In the genomic region with DNA sequence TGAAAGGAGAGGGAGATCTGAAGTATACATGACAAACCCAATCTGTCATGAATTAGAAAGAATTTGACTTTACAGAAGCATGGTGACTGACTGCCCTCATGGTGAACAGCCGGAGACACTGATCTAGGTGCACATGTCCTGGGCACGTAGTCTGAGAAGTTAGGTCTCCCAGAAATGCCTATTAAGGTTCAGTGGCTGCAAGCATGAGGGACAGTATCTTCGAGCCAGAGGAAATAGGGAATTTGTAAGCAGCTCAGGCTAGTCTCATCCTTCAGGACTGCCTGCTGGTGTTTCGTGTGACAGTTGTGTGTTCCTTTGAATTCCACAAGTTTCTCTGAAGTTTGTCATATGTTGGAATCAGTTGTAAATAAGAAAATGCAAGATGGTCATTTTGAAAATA, we compare ENCODE assay signal across 14 mouse cellular contexts.
DNase-seq lines count a peak whose midpoint lies in the region; ATAC-seq and TF ChIP-seq lines count a peak whose summit lies in the region.
"Had no signal": no experiment of that assay in that cellular context is flagged by ENCODE, and none has a peak within 500 bp of the region (broad histone marks: within the 10 kb centered on the region; RNA-seq: fewer than 3 reads in every experiment).

No protein-coding gene starts in this region.

- 41% methylated on average over 4 of the region's 4 CpGs for WGBS in embryonic facial prominence, embryonic 12.5 days
- WGBS in embryonic facial prominence, embryonic 10.5 days, result 82% methylated on average over 4 of the region's 4 CpGs
- 64% methylated on average over 4 of the region's 4 CpGs for WGBS in heart, postnatal 0 days
- 56% methylated on average over 4 of the region's 4 CpGs for WGBS in liver, embryonic 11.5 days
- 56% methylated on average over 4 of the region's 4 CpGs for WGBS in limb, embryonic 13.5 days
- 82% methylated on average over 4 of the region's 4 CpGs for WGBS in forebrain, embryonic 13.5 days

- no peak overlapping the region for H3K9ac ChIP-seq in embryonic facial prominence, embryonic 12.5 days
- H3K9ac ChIP-seq in heart, postnatal 0 days (replicated peaks; ENCODE audit: low read depth, low read length), result no peak overlapping the region
- no peak overlapping the region for H3K9ac ChIP-seq in liver, embryonic 11.5 days (ENCODE audit: low read depth, low read length)
- no peak overlapping the region for H3K9ac ChIP-seq in limb, embryonic 13.5 days
- H3K9ac ChIP-seq in forebrain, embryonic 13.5 days, result no peak overlapping the region
- H3K9ac ChIP-seq: hindbrain, embryonic 13.5 days had no signal

- no peak overlapping the region for H3K4me2 ChIP-seq in embryonic facial prominence, embryonic 12.5 days (replicated peaks)
- no peak overlapping the region for H3K4me2 ChIP-seq in heart, postnatal 0 days (ENCODE audit: low read depth, low read length)
- no peak overlapping the region for H3K4me2 ChIP-seq in liver, embryonic 11.5 days
- peak overlapping the region; percentile 23; the same call in 1 of the 2 replicates for H3K4me2 ChIP-seq in limb, embryonic 13.5 days (replicated peaks)
- no peak overlapping the region for H3K4me2 ChIP-seq in forebrain, embryonic 13.5 days
- H3K4me2 ChIP-seq: hindbrain, embryonic 13.5 days had no signal

- DNase-seq in embryonic facial prominence, embryonic 10.5 days (ENCODE audit: low spot score), result no peak
- DNase-seq in heart, postnatal 0 days (ENCODE audit: low spot score), result no peak
- no peak for DNase-seq in heart, postnatal 4 days
- DNase-seq in liver, embryonic 11.5 days (ENCODE audit: low spot score), result no peak
- no peak for DNase-seq in liver
- DNase-seq: cerebellum, adult 18-20 months; gastrocnemius, postnatal 10 days; layer of hippocampus, postnatal 36 days; spleen, adult 18-20 months had no signal

- H3K36me3 ChIP-seq in embryonic facial prominence, embryonic 12.5 days, result no peaks in the 10 kb centered on the region
- H3K36me3 ChIP-seq in embryonic facial prominence, embryonic 10.5 days (replicated peaks), result no peaks in the 10 kb centered on the region
- H3K36me3 ChIP-seq in heart, postnatal 0 days (replicated peaks; ENCODE audit: control insufficient read depth, insufficient read depth, low read length), result no peaks in the 10 kb centered on the region
- no peaks in the 10 kb centered on the region for H3K36me3 ChIP-seq in liver, embryonic 11.5 days (ENCODE audit: control insufficient read depth, insufficient read depth, low read length)
- no peaks in the 10 kb centered on the region for H3K36me3 ChIP-seq in limb, embryonic 13.5 days
- H3K36me3 ChIP-seq in forebrain, embryonic 13.5 days (ENCODE audit: poor library complexity, severe bottlenecking), result no peaks in the 10 kb centered on the region
- H3K36me3 ChIP-seq: hindbrain, embryonic 13.5 days had no signal

- H3K4me3 ChIP-seq in embryonic facial prominence, embryonic 12.5 days, result no peak overlapping the region
- H3K4me3 ChIP-seq in embryonic facial prominence, embryonic 10.5 days, result no peak overlapping the region
- H3K4me3 ChIP-seq in heart, postnatal 0 days (ENCODE audit: low read depth, low read length), result no peak overlapping the region
- H3K4me3 ChIP-seq in liver, embryonic 11.5 days (ENCODE audit: low read depth, low read length), result no peak overlapping the region
- H3K4me3 ChIP-seq in limb, embryonic 13.5 days, result no peak overlapping the region
- no peak overlapping the region for H3K4me3 ChIP-seq in forebrain, embryonic 13.5 days
- H3K4me3 ChIP-seq: hindbrain, embryonic 13.5 days had no signal

- TF ChIP-seq CTCF in heart, postnatal 0 days (IDR thresholded peaks at IDR 0.05; ENCODE audit: low read depth), result no peak

- H3K4me1 ChIP-seq in embryonic facial prominence, embryonic 12.5 days, result peaks cover 13% of the 10 kb centered on the region
- H3K4me1 ChIP-seq in embryonic facial prominence, embryonic 10.5 days, result peaks cover 17% of the 10 kb centered on the region
- H3K4me1 ChIP-seq in heart, postnatal 0 days (ENCODE audit: control insufficient read depth, insufficient read depth), result peaks cover 46% of the 10 kb centered on the region
- no peaks in the 10 kb centered on the region for H3K4me1 ChIP-seq in liver, embryonic 11.5 days (replicated peaks; ENCODE audit: control insufficient read depth, insufficient read depth, low read length)
- peaks cover 32% of the 10 kb centered on the region for H3K4me1 ChIP-seq in limb, embryonic 13.5 days
- H3K4me1 ChIP-seq in forebrain, embryonic 13.5 days, result peaks cover 13% of the 10 kb centered on the region; the same call in 1 of the 2 replicates
- H3K4me1 ChIP-seq: hindbrain, embryonic 13.5 days had no signal

- peak overlapping the region; percentile 72 for H3K27ac ChIP-seq in embryonic facial prominence, embryonic 12.5 days
- no peak overlapping the region for H3K27ac ChIP-seq in embryonic facial prominence, embryonic 10.5 days (replicated peaks)
- peak overlapping the region; percentile 79 for H3K27ac ChIP-seq in heart, postnatal 0 days (ENCODE audit: low read depth)
- peak overlapping the region; percentile 64; the same call in 1 of the 2 replicates for H3K27ac ChIP-seq in liver, embryonic 11.5 days (ENCODE audit: low read depth, low read length)
- peak overlapping the region; percentile 83 for H3K27ac ChIP-seq in limb, embryonic 13.5 days
- no peak overlapping the region for H3K27ac ChIP-seq in forebrain, embryonic 13.5 days
- H3K27ac ChIP-seq: hindbrain, embryonic 13.5 days had no signal

- ATAC-seq in embryonic facial prominence, embryonic 12.5 days (ENCODE audit: insufficient number of reproducible peaks, insufficient read depth, low FRiP score, low TSS enrichment), result no peak
- no peak for ATAC-seq in heart, postnatal 0 days (ENCODE audit: insufficient read depth, low read depth)
- ATAC-seq in liver, embryonic 11.5 days (replicated peaks; ENCODE audit: low FRiP score), result no peak
- ATAC-seq in limb, embryonic 13.5 days (ENCODE audit: low FRiP score, low read depth), result peak; percentile 36; the same call in 1 of the 2 replicates
- ATAC-seq in forebrain, embryonic 13.5 days, result no peak
- ATAC-seq: forebrain, embryonic 16.5 days had no signal

- TF ChIP-seq EP300 in heart, postnatal 0 days (IDR thresholded peaks at IDR 0.05; ENCODE audit: low read depth), result no peak

- H3K27me3 ChIP-seq in embryonic facial prominence, embryonic 12.5 days, result no peaks in the 10 kb centered on the region
- no peaks in the 10 kb centered on the region for H3K27me3 ChIP-seq in embryonic facial prominence, embryonic 10.5 days (replicated peaks; ENCODE audit: low read depth, poor library complexity, severe bottlenecking)
- no peaks in the 10 kb centered on the region for H3K27me3 ChIP-seq in heart, postnatal 0 days (ENCODE audit: control insufficient read depth, insufficient read depth, low read length)
- no peaks in the 10 kb centered on the region for H3K27me3 ChIP-seq in liver, embryonic 11.5 days (replicated peaks; ENCODE audit: control insufficient read depth, insufficient read depth, low read length)
- no peaks in the 10 kb centered on the region for H3K27me3 ChIP-seq in limb, embryonic 13.5 days
- no peaks in the 10 kb centered on the region for H3K27me3 ChIP-seq in forebrain, embryonic 13.5 days
- H3K27me3 ChIP-seq: hindbrain, embryonic 13.5 days had no signal

- no peaks in the 10 kb centered on the region for H3K9me3 ChIP-seq in embryonic facial prominence, embryonic 12.5 days
- no peaks in the 10 kb centered on the region for H3K9me3 ChIP-seq in embryonic facial prominence, embryonic 10.5 days
- H3K9me3 ChIP-seq in heart, postnatal 0 days (replicated peaks; ENCODE audit: control insufficient read depth, low read length), result no peaks in the 10 kb centered on the region
- H3K9me3 ChIP-seq in liver, embryonic 11.5 days (ENCODE audit: control insufficient read depth, low read length), result no peaks in the 10 kb centered on the region
- no peaks in the 10 kb centered on the region for H3K9me3 ChIP-seq in limb, embryonic 13.5 days
- H3K9me3 ChIP-seq in forebrain, embryonic 13.5 days (replicated peaks), result no peaks in the 10 kb centered on the region
- H3K9me3 ChIP-seq: hindbrain, embryonic 13.5 days had no signal

Comparison
In these comparisons a context has a peak if more than half of its experiments do, and no peak if none do; other contexts are left out.
1. H3K27ac ChIP-seq: peak in embryonic facial prominence, embryonic 12.5 days (single experiment), heart, postnatal 0 days (single experiment), liver, embryonic 11.5 days (single experiment) and limb, embryonic 13.5 days (single experiment); none in embryonic facial prominence, embryonic 10.5 days (single experiment) and forebrain, embryonic 13.5 days (single experiment).